Mouse (Mus musculus) spleen, adult 18-20 months (tissue): Measurements from ENCODE around the gene Usp30.

Experiments
- DNase-seq, 2 experiments: peaks; one replicate each; pipeline ENCODE4 v3.0.0; 2022; ENCODE audit warnings: mixed read lengths in 2 of 2

The Usp30 gene

GRCm38 (mm10) chr5:114127374-114128349 is 62.4 kb downstream of the Usp30 start, which contains the start of gene Alkbh2:
TSS of gene Alkbh2 (minus strand) at chr5:114128218.
- DNase-seq, result peak; percentile 75 to 84

GRCm38 (mm10) chr5:114129550-114130210 is 64.4 kb downstream of the Usp30 start:
- DNase-seq, result no peak

GRCm38 (mm10) chr5:114130211-114130605 is 64.9 kb downstream of the Usp30 start, which contains the start of gene Ung:
TSS of gene Ung (plus strand) at chr5:114130386.
- DNase-seq, result peak; percentile 67 to 81

GRCm38 (mm10) chr5:114130698-114131520 is 65.6 kb downstream of the Usp30 start:
- peak; percentile 85 to 92 for DNase-seq

- DNase-seq, result peak in 1 of 2 experiments; percentile 42
Measured at GRCm38 (mm10) chr5:114131521-114131840, 66.2 kb downstream of the Usp30 start.

- DNase-seq, result no peak
Measured at GRCm38 (mm10) chr5:114132841-114133240, 67.6 kb downstream of the Usp30 start.

GRCm38 (mm10) chr5:114134091-114134534 is 68.9 kb downstream of the Usp30 start:
- no peak for DNase-seq

- DNase-seq, result no peak
Measured at GRCm38 (mm10) chr5:114135516-114135915, 70.3 kb downstream of the Usp30 start.

GRCm38 (mm10) chr5:114137481-114138276 is 72.4 kb downstream of the Usp30 start:
- no peak for DNase-seq

- DNase-seq, result no peak
Measured at GRCm38 (mm10) chr5:114138277-114139164, 73.3 kb downstream of the Usp30 start.

GRCm38 (mm10) chr5:114139175-114139574 is 73.9 kb downstream of the Usp30 start:
- no peak for DNase-seq

GRCm38 (mm10) chr5:114146028-114146888 is 81.0 kb downstream of the Usp30 start, which contains the start of gene Acacb:
TSS of gene Acacb (plus strand) at chr5:114146535.
- no peak for DNase-seq

GRCm38 (mm10) chr5:114147043-114147972 is 82.0 kb downstream of the Usp30 start:
- DNase-seq, result no peak

GRCm38 (mm10) chr5:114152359-114153092 is 87.3 kb downstream of the Usp30 start:
- DNase-seq, result no peak

GRCm38 (mm10) chr5:114153490-114153889 is 88.2 kb downstream of the Usp30 start:
- no peak for DNase-seq

GRCm38 (mm10) chr5:114154765-114155164 is 89.5 kb downstream of the Usp30 start:
- DNase-seq, result no peak

GRCm38 (mm10) chr5:114155168-114155933 is 90.1 kb downstream of the Usp30 start:
- no peak for DNase-seq
